Mouse (Mus musculus) liver, embryonic 11.5 days (tissue): Measurements from ENCODE around the gene Ranbp10. TPM values are rescaled to one million over a fixed set of nuclear protein-coding genes. Genes with fewer than 3 reads are reported as not detected.

ENCODE experiments used
- ATAC-seq: fragments of 200-750 bp; cut with Nextera tagmentation; replicated peaks from 2 replicates; pipeline ENCODE4 v1.8.0; 2017; ENCODE audit warnings: moderate number of reproducible peaks, mild to moderate bottlenecking, moderate TSS enrichment, moderate library complexity; ENCODE audit not compliant: low FRiP score
- DNase-seq: peaks from one replicate; pipeline ENCODE4 v3.0.0-alpha.2; 2017; ENCODE audit warnings: low spot score
- H3K27ac ChIP-seq: fragments of 300-500 bp; sonication (generic); 2 replicates; pipeline ENCODE4 v1.5.1; 2014; ENCODE audit warnings: mild to moderate bottlenecking, low read depth, low read length, control low read depth
- H3K27me3 ChIP-seq: fragments of 300-500 bp; sonication (generic); replicated peaks from 2 replicates; pipeline ENCODE4 v1.6.1; 2014; ENCODE audit warnings: low read length, mixed read lengths; ENCODE audit not compliant: control insufficient read depth, insufficient read depth
- H3K36me3 ChIP-seq: fragments of 300-500 bp; sonication (generic); 2 replicates; pipeline ENCODE4 v1.6.1; 2014; ENCODE audit warnings: mild to moderate bottlenecking, low read length, moderate library complexity, mixed read lengths; ENCODE audit not compliant: control insufficient read depth, insufficient read depth
- H3K4me1 ChIP-seq: fragments of 300-500 bp; sonication (generic); replicated peaks from 2 replicates; pipeline ENCODE4 v1.6.1; 2014; ENCODE audit warnings: low read length, mixed read lengths; ENCODE audit not compliant: control insufficient read depth, insufficient read depth
- H3K4me2 ChIP-seq: fragments of 300-500 bp; sonication (generic); 2 replicates; pipeline ENCODE4 v1.6.1; 2014; ENCODE audit warnings: mild to moderate bottlenecking, control low read depth, moderate library complexity
- H3K4me3 ChIP-seq: fragments of 300-500 bp; sonication (generic); 2 replicates; pipeline ENCODE4 v1.5.1; 2014; ENCODE audit warnings: low read depth, low read length, control low read depth
- H3K9ac ChIP-seq: fragments of 300-500 bp; sonication (generic); 2 replicates; pipeline ENCODE4 v1.6.1; 2014; ENCODE audit warnings: low read depth, low read length, control low read depth
- H3K9me3 ChIP-seq: fragments of 300-500 bp; sonication (generic); 2 replicates; pipeline ENCODE4 v1.6.1; 2016; ENCODE audit warnings: low read length, inconsistent platforms, mixed read lengths; ENCODE audit not compliant: control insufficient read depth
- WGBS: fragments of 180-500 bp; shearing (Covaris S2); extraction: QIAGEN DNeasy Blood & Tissue Kit; methylation state at CpG from one replicate; pipeline ENCODE4 v1.1.7; 2014; 5-methylcytosine and 5-hydroxymethylcytosine counted together
- polyA plus RNA-seq: library from polyadenylated mRNA; unstranded; fragments of >200 nt; fragmentation: Nextera tagmentation; extraction: Ambion mirVana; gene quantifications from 2 replicates; pipeline ENCODE4 v1.2.1, GENCODE M21; 2014

Ranbp10 gene
- polyA plus RNA-seq, 1 experiment from 2014 or later = 22.0 TPM

DNA sequence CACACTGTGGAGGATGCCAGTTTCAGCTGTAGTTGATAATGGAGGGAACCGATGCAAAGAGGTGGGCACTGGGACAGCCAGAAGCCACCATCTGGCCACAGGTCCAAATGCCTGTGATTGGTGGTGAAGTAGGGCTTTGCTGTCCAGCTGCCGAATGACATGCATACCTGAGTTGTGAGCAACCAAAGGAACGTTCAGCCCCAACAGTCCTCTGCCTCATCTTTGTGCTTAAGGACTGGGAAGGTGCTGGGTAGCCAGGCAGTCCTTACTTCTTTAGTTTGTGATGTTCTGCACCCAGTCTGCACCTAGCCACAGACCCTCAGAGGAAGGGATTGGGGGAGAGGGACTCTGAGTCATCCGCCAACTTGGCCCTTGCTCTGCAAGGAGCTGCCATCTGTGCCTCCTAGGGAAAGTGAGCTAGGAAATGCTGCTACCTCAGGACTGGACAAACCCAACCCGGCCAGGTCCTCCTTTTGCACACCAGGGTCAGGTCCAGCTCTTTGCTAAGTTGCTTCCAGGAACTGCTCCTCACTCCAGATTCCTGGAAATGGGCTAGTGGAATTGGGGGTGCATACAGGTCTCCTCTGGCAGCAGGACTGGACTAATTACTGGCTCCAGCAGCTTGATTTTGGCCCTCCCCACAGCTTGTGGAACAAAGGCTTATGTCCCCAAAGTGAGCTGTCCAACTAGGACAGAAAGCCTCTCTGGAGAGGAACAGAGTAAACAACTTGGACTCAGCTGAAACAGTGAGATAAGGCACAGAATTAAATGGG, 58.5 kb downstream of the Ranbp10 start:
- WGBS = 91% methylated on average over 5 of the region's 5 CpGs
- no peak overlapping the region for H3K27ac ChIP-seq
- no peak overlapping the region for H3K4me3 ChIP-seq
- no peak overlapping the region for H3K4me2 ChIP-seq
- no peak for ATAC-seq
- H3K36me3 ChIP-seq = peaks cover 46% of the 10 kb centered on the region
- no peaks in the 10 kb centered on the region for H3K9me3 ChIP-seq
- DNase-seq = no peak
- H3K9ac ChIP-seq = no peak overlapping the region
- no peaks in the 10 kb centered on the region for H3K4me1 ChIP-seq
- no peaks in the 10 kb centered on the region for H3K27me3 ChIP-seq

DNA sequence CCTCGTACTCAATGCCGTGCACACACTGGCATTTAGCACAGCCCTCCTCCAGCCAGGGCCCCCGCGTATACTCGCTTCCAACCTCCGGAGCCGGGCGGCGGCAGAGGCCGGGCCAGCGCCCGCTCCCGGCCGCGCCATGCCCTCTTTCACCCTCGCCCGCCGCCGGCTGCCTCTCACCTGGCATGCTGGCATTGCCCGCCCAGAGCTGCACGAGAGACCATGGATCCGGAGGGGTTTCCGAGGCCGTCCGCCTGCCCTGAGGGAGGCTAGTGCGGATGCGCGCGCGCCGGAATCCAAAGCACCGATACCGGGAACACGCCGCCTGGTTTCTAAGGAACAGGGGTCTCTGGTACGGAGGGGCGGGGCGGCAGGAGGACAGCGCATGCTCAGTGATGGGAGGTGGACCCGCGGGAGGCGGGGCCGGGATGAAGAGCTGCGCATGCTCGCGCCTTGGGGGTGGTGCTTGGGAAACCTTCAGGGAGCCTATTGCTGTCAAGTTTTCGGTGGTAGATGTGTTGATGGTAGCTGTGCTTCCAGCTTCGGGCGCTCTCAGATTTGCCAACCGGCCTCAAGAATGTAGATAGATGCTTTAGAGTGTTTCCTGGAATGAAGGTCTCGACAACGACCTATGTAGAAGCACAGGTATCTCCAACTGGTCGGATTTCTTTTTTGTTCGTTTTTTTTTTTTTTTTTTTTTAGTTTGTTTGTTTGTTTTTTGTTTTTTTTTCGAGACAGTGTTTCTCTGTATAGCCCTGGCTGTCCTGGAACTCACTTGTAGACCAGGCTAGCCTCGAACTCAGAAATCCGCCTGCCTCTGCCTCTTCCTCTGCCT, 68.7 kb downstream of the Ranbp10 start, which contains the start of gene Gfod2:
TSS of gene Gfod2 (minus strand) at position 388 of the 832 bp plus-strand sequence.
- DNase-seq (peak; percentile 99), ATAC-seq (peak; percentile 99)
- no peaks in the 10 kb centered on the region for H3K27me3 ChIP-seq
- peaks cover 7% of the 10 kb centered on the region for H3K4me1 ChIP-seq
- no peaks in the 10 kb centered on the region for H3K9me3 ChIP-seq
- no peaks in the 10 kb centered on the region for H3K36me3 ChIP-seq
- H3K4me3 ChIP-seq = peak within 1 kb of the TSS; percentile 95
- 3% methylated on average over 57 of the region's 57 CpGs for WGBS
- peak within 1 kb of the TSS; percentile 55 for H3K27ac ChIP-seq
- H3K9ac ChIP-seq = peak within 1 kb of the TSS; percentile 87
- peak within 1 kb of the TSS; percentile 96 for H3K4me2 ChIP-seq

DNA sequence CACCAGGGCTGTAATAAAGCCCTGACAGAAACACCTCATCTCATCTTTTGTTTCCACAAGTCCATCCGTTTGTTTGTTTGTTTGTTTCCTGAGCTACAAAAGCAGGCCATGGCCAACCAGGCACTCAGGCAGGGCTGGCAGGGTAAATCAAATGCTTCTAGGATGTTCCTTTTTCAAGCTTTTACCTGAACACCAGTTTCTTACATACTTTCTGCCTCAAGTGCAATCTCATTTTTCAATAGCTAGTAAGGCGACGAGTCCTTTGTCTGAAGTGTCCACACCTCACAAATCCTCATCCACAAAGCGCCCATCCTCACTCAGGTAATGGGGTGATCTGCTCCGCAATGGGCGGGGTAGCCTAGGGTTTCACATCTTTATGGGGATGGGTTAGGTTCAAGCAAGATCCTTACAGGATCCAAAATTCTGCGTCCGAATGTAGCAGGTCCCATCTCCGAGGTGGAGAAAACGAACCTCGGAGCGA, 69.3 kb downstream of the Ranbp10 start:
- peak overlapping the region; percentile 87 for H3K9ac ChIP-seq
- no peaks in the 10 kb centered on the region for H3K27me3 ChIP-seq
- peak overlapping the region; percentile 55 for H3K27ac ChIP-seq
- DNase-seq (no peak), ATAC-seq (no peak)
- H3K36me3 ChIP-seq = no peaks in the 10 kb centered on the region
- peak overlapping the region; percentile 96 for H3K4me2 ChIP-seq
- WGBS = 3% methylated on average over 12 of the region's 12 CpGs
- no peaks in the 10 kb centered on the region for H3K9me3 ChIP-seq
- H3K4me1 ChIP-seq = peaks cover 7% of the 10 kb centered on the region
- H3K4me3 ChIP-seq = peak overlapping the region; percentile 95

DNA sequence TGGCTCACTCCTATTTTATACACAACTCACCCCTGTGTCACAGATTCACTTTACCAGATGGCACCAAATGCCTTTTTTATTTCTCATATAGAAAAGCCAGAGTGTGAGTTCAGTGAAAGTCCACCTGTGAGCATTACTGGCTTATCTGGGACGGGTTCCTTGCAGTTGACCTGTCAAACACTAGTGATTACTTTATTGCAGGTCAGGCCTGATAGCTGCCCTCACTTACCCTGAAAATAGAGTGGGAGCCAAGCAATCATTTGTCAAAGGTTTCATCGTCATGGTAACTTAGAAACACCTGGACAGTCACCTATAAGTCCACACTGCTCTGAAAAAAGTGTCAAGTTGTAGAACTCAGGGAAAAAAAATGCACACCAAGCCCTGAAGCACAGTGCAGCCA, 72.5 kb downstream of the Ranbp10 start:
- ATAC-seq (no peak), DNase-seq (no peak)
- Histone ChIP-seq H3K9me3 (no peaks in the 10 kb centered on the region), H3K9ac (no peak overlapping the region), H3K4me3 (no peak overlapping the region), H3K4me2 (no peak overlapping the region), H3K4me1 (peaks cover 14% of the 10 kb centered on the region), H3K27ac (no peak overlapping the region), H3K27me3 (no peaks in the 10 kb centered on the region), H3K36me3 (no peaks in the 10 kb centered on the region)
- 51% methylated on average over 2 of the region's 2 CpGs for WGBS

DNA sequence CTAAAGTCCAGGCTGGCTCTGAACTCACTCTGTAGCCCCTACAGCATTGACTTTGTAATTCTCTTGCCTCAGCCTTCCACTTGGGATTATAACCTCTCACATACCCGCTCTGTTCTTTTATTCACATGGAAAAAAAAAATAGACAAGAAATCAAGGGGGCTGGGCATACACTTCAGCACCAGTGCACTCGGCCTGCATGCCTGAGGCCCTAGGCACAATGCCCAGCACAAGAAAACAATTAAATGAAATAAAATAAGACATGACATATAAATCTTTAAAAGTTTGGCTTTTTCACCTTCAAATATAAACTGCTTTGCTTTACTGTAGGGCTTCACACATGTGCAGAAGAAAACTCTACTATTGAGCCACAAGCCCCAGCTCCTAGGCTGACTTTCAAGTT, 73.2 kb downstream of the Ranbp10 start:
- no peak overlapping the region for H3K27ac ChIP-seq
- 79% methylated on average over 2 of the region's 2 CpGs for WGBS
- H3K27me3 ChIP-seq = no peaks in the 10 kb centered on the region
- H3K4me2 ChIP-seq = no peak overlapping the region
- H3K36me3 ChIP-seq = no peaks in the 10 kb centered on the region
- H3K4me1 ChIP-seq = peaks cover 18% of the 10 kb centered on the region
- DNase-seq (no peak), ATAC-seq (no peak)
- no peak overlapping the region for H3K4me3 ChIP-seq
- no peak overlapping the region for H3K9ac ChIP-seq
- H3K9me3 ChIP-seq = no peaks in the 10 kb centered on the region

DNA sequence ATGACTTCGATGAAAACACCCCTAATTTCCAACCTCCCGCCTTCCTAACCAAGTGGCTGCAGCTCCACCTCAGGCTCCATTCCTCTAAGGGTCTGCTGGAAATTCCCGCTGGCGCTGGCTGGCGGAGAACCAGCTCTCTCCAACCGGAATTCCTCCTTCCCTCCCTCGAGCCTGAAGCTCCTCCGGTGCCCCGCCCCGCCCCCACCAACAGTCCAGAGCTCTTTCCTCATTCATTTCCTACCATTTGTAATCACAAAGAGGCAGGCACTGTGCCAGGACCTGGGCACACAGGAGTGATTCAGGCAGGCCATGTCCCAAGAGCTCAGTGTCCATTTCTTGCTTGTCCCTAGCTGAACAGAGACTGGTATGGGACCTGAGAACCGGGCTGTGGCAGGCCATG, 76.5 kb downstream of the Ranbp10 start:
- Histone ChIP-seq H3K9me3 (no peaks in the 10 kb centered on the region), H3K4me3 (no peak overlapping the region), H3K4me2 (peak overlapping the region; percentile 31; the same call in 1 of the 2 replicates), H3K27me3 (no peaks in the 10 kb centered on the region), H3K9ac (no peak overlapping the region), H3K4me1 (peaks cover 14% of the 10 kb centered on the region), H3K36me3 (no peaks in the 10 kb centered on the region), H3K27ac (0 out of 2 replicates have a peak overlapping the region, but pooled peaks have one; percentile 13)
- no peak for DNase-seq
- WGBS = 27% methylated on average over 11 of the region's 11 CpGs
- no peak for ATAC-seq

DNA sequence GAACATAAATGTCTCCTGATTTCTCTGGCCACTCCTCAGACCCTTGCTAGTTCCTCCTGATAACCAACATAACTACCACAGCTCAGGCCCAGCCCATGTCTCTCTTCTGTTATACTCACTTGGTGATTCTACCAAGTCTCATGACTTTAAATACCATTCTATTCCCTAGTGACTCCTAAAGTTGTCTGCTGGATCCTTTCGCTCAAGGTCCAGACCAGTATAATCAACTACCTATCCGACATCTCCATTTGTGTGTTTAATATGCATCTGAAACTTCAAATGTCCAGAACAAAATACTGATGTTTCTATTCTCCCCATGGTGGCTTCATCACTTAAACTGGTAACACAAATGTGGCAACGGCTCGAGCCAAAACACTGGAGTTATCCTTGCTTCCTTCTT, 83.8 kb downstream of the Ranbp10 start:
- H3K36me3 ChIP-seq = no peaks in the 10 kb centered on the region
- ATAC-seq = no peak

DNA sequence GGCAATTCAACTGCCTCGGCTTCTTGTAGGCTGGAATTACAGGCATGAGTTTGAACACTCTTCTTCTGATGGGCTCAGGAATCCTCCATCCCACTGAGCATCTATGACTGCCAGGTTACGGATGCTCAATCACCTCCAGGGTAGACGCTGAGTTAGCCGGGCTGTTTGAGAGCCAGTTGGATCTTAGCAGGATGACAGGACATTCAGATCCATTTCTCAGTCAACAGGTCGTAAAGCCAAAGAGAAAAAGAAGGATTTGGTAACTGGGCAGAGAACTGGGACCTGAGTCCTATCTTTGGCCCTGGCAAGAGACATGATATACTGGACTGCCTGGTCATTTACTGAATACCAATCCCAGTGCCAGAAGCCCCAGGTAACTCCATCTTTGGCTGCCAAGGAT, 87.9 kb downstream of the Ranbp10 start:
- 92% methylated on average over 5 of the region's 5 CpGs for WGBS

More for the DNA sequence above, 83.8 kb downstream of the Ranbp10 start:
- Histone ChIP-seq H3K9ac (no peak overlapping the region), H3K27me3 (no peaks in the 10 kb centered on the region), H3K27ac (no peak overlapping the region), H3K9me3 (no peaks in the 10 kb centered on the region), H3K4me2 (no peak overlapping the region), H3K4me3 (no peak overlapping the region), H3K4me1 (0 out of 2 replicates have a peak, but pooled peaks cover 3% of the 10 kb centered on the region)
- 80% methylated on average over 4 of the region's 4 CpGs for WGBS
- DNase-seq = no peak

More for the DNA sequence above, 87.9 kb downstream of the Ranbp10 start:
- Histone ChIP-seq H3K36me3 (no peaks in the 10 kb centered on the region), H3K4me3 (no peak overlapping the region), H3K4me1 (no peaks in the 10 kb centered on the region), H3K27me3 (no peaks in the 10 kb centered on the region), H3K4me2 (no peak overlapping the region), H3K9me3 (no peaks in the 10 kb centered on the region), H3K9ac (no peak overlapping the region), H3K27ac (no peak overlapping the region)
- ATAC-seq = no peak
- DNase-seq = no peak
